Mouse (Mus musculus): ENCODE data around the gene Stat4. TPM values are rescaled to one million over a fixed set of nuclear protein-coding genes. Genes with fewer than 3 reads are reported as not detected.
A peak's percentile ranks its signal among the peaks of the same experiment; 100 is the strongest.

Stat4 gene
- polyA plus RNA-seq, 1 experiment: 3.0 TPM

DNA sequence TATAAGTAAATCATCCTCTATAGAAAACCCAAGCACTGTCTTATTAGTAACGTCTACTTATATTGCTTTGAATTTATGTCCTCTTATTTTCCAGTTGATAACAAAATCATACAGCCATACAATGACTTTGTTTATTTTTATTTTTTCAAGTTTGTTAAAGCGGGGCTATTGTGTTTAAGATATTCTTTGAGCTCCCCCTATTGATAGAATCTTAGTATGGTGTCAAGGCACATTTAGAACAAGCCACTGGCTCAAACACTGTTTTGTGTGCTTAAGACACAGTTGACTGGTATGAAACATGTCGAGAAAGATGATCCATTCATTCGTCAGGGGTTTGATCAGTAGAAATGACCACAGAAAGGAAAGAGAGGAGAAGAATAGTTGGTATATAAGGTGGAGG lies 99.3 kb downstream of the Stat4 start:
- no peak for TF ChIP-seq FLI1 (IDR thresholded peaks at IDR 0.05; ENCODE audit: low read length)
- TF ChIP-seq GATA1 (IDR thresholded peaks at IDR 0.05; ENCODE audit: borderline replicate concordance, low read length): no peak
- no peaks in the 10 kb centered on the region for H3K27me3 ChIP-seq (replicated peaks)
- peaks cover 62% of the 10 kb centered on the region for H3K36me3 ChIP-seq (replicated peaks; ENCODE audit: low read length)
- H3K9me3 ChIP-seq: peaks cover 4% of the 10 kb centered on the region; the same call in 1 of the 2 replicates
- H3K4me1 ChIP-seq: peaks cover 4% of the 10 kb centered on the region; the same call in 1 of the 2 replicates
- H3K4me3 ChIP-seq (replicated peaks): no peak overlapping the region

DNA sequence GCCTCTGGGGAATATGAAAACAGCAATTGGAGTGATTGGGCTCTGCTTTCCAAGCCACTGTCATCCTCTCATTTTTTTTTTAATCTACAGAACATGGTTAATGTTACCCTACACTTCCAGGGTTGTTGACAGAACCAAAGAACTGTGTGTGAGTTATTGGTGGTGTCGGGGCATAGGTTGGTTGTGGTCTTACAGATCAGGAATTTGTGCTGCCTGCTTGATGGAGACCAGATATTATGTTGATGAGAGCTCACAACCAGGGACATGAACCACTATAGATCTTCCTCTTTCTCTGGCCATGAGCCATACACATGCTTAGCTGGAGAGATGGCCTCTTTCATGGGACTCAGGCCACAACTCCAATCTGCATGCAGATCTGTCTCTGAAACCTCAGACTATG lies 100.2 kb downstream of the Stat4 start:
- H3K4me1 ChIP-seq: peaks cover 4% of the 10 kb centered on the region; the same call in 1 of the 2 replicates
- H3K4me3 ChIP-seq (replicated peaks): no peak overlapping the region
- H3K9me3 ChIP-seq: peaks cover 4% of the 10 kb centered on the region; the same call in 1 of the 2 replicates
- peaks cover 58% of the 10 kb centered on the region for H3K36me3 ChIP-seq (replicated peaks; ENCODE audit: low read length)
- TF ChIP-seq GATA1 (IDR thresholded peaks at IDR 0.05; ENCODE audit: borderline replicate concordance, low read length) (no peak), FLI1 (IDR thresholded peaks at IDR 0.05; ENCODE audit: low read length) (no peak)
- H3K27me3 ChIP-seq (replicated peaks): no peaks in the 10 kb centered on the region

DNA sequence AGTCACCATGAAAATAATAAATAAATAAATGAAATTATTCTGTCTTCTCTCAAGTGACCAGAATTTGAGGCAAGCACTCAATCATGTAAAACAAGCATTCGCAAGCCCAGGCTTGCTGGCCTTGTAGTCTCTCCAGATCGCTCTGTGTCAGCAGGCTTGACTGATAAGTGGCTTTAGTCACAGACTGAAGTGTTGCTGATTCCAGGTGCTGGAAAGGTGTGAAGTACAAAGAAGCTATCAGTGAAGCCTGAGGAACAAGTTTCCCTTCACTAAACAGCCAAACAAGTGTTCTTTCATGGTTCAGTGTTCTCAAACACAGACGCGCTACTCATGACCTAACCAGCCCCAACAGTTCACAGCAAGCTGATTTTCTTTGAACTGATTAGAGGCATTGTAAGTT lies 101.7 kb downstream of the Stat4 start:
- TF ChIP-seq GATA1 (IDR thresholded peaks at IDR 0.05; ENCODE audit: borderline replicate concordance, low read length) (no peak), FLI1 (IDR thresholded peaks at IDR 0.05; ENCODE audit: low read length) (no peak)
- no peak overlapping the region for H3K4me3 ChIP-seq (replicated peaks)

DNA sequence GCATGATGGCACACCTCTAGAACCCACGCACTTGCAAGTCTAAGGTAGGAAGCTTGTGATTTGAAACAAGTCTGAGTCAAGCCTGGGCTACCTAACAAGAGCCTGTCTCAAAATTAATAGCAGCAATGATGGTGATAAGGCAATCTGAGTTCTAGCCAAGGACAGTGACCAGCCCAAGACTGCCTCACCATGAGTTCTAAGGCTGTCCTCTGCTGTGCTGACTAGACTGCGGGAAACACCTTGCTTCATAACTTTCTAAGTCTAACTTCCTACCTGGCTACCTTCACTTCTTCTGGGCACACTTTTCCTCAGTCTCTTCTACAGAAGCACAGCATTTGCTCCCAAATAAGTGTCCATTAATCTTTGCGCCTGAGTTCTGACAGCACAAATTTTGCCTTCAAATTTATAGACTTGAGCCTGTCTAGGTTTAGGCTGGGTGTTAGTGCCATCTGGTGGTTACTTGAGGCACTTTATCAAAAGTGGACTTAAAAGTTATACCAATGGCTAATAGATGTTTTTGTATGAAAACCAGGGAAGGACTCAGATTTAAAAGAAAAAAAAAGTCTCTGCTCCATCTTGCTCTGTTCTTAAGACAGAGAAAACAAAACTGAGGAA lies 111.8 kb downstream of the Stat4 start:
- Histone ChIP-seq H3K4me1 (peaks cover 23% of the 10 kb centered on the region), H3K36me3 (replicated peaks; ENCODE audit: low read length) (peaks cover 64% of the 10 kb centered on the region), H3K27me3 (replicated peaks) (no peaks in the 10 kb centered on the region), H3K4me3 (replicated peaks) (no peak overlapping the region), H3K9me3 (no peaks in the 10 kb centered on the region)
- TF ChIP-seq GATA1 (IDR thresholded peaks at IDR 0.05; ENCODE audit: borderline replicate concordance, low read length) (no peak), FLI1 (IDR thresholded peaks at IDR 0.05; ENCODE audit: low read length) (no peak)

More for the DNA sequence above, 101.7 kb downstream of the Stat4 start:
- H3K36me3 ChIP-seq (replicated peaks; ENCODE audit: low read length): peaks cover 58% of the 10 kb centered on the region
- H3K27me3 ChIP-seq (replicated peaks): no peaks in the 10 kb centered on the region
- peaks cover 4% of the 10 kb centered on the region; the same call in 1 of the 2 replicates for H3K4me1 ChIP-seq
- H3K9me3 ChIP-seq: peaks cover 4% of the 10 kb centered on the region; the same call in 1 of the 2 replicates

DNA sequence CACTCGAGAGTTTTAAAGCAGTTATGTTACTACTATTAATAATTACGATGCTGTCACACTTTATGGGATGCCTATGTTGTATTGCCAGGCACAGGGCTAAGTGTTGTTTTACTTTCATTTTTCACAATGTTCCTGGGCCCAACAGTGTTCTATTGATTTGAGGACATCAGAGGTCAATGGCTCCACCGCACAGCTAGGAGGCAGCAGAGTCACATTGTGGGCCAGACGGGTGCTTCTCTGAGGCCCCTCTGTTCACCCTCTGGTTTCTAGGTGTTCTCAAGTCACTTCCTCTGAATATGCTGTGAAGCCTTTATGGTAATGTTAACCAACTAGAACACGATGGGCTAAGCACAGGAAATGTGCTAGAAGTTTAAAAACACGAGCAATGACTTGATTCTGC lies 113.5 kb downstream of the Stat4 start:
- TF ChIP-seq FLI1 (IDR thresholded peaks at IDR 0.05; ENCODE audit: low read length) (no peak), GATA1 (IDR thresholded peaks at IDR 0.05; ENCODE audit: borderline replicate concordance, low read length) (no peak)
- peaks cover 82% of the 10 kb centered on the region for H3K36me3 ChIP-seq (replicated peaks; ENCODE audit: low read length)
- H3K4me1 ChIP-seq: peaks cover 23% of the 10 kb centered on the region
- no peaks in the 10 kb centered on the region for H3K9me3 ChIP-seq
- H3K4me3 ChIP-seq (replicated peaks): no peak overlapping the region
- H3K27me3 ChIP-seq (replicated peaks): no peaks in the 10 kb centered on the region

DNA sequence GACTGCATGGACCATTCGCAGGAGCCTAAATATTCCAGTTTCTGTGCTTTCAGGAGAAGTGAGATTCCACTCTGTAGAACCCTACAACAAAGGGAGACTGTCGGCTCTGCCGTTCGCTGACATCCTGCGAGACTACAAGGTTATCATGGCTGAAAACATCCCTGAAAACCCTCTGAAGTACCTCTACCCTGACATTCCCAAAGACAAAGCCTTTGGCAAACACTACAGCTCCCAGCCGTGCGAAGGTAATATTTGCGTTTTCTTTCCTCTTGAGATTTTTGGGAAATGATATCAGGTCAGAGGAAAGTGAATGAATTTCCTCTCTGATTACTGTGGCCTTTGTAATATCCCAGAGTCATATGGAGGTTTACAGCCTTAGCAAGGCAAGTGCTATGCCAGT lies 115.8 kb downstream of the Stat4 start:
- Histone ChIP-seq H3K4me3 (replicated peaks) (no peak overlapping the region), H3K27me3 (replicated peaks) (no peaks in the 10 kb centered on the region)

DNA sequence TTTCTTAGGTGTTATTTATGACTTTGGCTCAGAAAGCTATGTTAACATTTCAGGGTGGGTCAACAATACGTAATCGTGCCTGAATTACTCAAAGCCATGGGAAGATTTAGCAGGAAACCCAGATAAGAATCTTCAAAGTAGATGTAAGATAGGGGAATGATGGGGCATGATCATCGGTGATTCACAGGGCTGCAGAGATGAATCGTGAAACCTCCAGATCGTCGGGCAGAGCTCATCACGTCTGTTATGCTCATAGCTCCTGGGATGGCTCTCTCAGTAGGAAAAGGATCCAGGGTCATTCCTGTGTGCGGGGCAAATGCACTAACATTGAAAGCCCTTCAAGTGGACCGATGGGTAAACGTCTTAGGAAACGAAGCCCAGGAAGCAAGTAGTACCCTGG lies 120.3 kb downstream of the Stat4 start:
- Histone ChIP-seq H3K9me3 (no peaks in the 10 kb centered on the region), H3K4me3 (replicated peaks) (no peak overlapping the region), H3K36me3 (replicated peaks; ENCODE audit: low read length) (peaks cover 73% of the 10 kb centered on the region), H3K4me1 (peaks cover 12% of the 10 kb centered on the region), H3K27me3 (replicated peaks) (no peaks in the 10 kb centered on the region)
- TF ChIP-seq GATA1 (IDR thresholded peaks at IDR 0.05; ENCODE audit: borderline replicate concordance, low read length): no peak
- no peak for TF ChIP-seq FLI1 (IDR thresholded peaks at IDR 0.05; ENCODE audit: low read length)

More for the DNA sequence above, 115.8 kb downstream of the Stat4 start:
- Histone ChIP-seq H3K9me3 (no peaks in the 10 kb centered on the region), H3K4me1 (peaks cover 18% of the 10 kb centered on the region), H3K36me3 (replicated peaks; ENCODE audit: low read length) (peaks cover 94% of the 10 kb centered on the region)
- TF ChIP-seq GATA1 (IDR thresholded peaks at IDR 0.05; ENCODE audit: borderline replicate concordance, low read length): no peak
- no peak for TF ChIP-seq FLI1 (IDR thresholded peaks at IDR 0.05; ENCODE audit: low read length)

DNA sequence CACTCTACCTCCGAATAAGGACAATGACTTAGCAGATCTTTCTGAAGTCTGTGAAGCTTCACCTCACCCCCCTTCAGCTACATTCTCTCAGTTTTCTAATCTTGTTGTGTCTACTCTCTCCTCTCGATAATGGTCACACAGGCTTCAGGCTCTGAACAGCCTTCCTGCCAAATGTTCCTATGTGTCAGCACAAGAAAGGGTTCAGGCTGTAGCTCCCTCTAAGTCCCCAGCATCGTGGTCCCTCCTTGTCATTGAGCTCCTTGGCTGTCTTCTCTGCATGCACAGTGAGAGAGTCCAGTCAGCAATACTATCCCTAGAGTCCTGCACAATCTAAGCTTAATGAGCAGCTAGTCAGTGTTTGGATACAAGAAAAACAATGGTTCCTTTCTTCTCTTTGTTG lies 124.3 kb downstream of the Stat4 start:
- no peak for TF ChIP-seq GATA1 (IDR thresholded peaks at IDR 0.05; ENCODE audit: borderline replicate concordance, low read length)
- TF ChIP-seq FLI1 (IDR thresholded peaks at IDR 0.05; ENCODE audit: low read length): no peak
- H3K9me3 ChIP-seq: no peaks in the 10 kb centered on the region
- H3K4me1 ChIP-seq: peaks cover 44% of the 10 kb centered on the region
- H3K4me3 ChIP-seq (replicated peaks): peak overlapping the region; percentile 69
- H3K36me3 ChIP-seq (replicated peaks; ENCODE audit: low read length): peaks cover 33% of the 10 kb centered on the region
- no peaks in the 10 kb centered on the region for H3K27me3 ChIP-seq (replicated peaks)

DNA sequence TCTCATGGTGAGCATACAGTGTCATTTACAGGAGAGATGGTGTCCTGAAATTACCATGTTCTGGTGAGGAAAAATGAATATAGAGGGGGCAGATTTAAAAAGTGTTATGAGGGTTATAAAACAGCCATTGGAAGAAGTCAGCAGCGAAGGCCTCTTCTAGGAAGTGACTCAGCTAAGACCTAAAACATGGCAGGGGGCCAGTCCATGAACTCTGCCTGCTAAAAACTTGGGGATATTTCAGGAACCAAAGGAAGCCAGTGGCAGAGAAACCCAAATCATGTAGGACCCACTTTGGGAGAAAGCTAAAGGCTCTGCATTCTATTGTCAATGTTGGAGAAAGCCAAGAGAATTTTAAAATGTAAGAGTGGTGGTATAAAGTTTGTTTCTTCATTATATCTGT lies 125.4 kb downstream of the Stat4 start:
- Histone ChIP-seq H3K4me1 (peaks cover 54% of the 10 kb centered on the region), H3K4me3 (replicated peaks) (no peak overlapping the region)
- TF ChIP-seq GATA1 (IDR thresholded peaks at IDR 0.05; ENCODE audit: borderline replicate concordance, low read length) (no peak), FLI1 (IDR thresholded peaks at IDR 0.05; ENCODE audit: low read length) (no peak)

DNA sequence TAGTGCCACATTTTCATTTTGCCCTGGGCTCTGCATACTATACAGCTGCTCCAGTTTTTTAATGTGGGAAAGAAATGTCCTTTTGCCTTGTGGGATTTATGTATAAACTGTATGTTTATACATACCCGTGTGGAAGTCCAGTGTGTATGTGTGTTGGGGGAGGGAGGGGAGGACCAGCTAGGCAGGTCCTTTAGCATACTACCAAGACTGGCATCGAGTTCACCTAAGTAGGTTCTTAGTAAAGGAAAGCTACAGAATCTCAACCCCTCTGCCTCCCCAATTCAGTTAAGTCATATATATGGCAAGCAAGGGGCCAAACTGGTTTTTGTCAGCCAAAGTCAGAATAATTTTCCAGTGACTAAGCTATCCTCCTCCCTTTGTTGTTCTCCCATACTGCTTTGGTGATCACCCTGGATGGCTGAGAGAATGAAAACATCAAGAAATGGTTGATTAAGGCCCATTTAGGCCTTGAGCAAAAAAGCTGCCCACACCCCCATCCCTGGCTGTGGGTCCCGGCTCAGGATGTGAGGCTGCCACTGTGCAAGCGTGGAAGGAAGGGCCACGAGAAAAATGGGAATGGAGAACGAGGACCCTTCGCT lies 126.2 kb downstream of the Stat4 start:
- TF ChIP-seq GATA1 (IDR thresholded peaks at IDR 0.05; ENCODE audit: borderline replicate concordance, low read length): no peak
- no peak for TF ChIP-seq FLI1 (IDR thresholded peaks at IDR 0.05; ENCODE audit: low read length)
- H3K4me3 ChIP-seq (replicated peaks): peak overlapping the region; percentile 91
- H3K27me3 ChIP-seq (replicated peaks): no peaks in the 10 kb centered on the region
- peaks cover 61% of the 10 kb centered on the region for H3K4me1 ChIP-seq
- no peaks in the 10 kb centered on the region for H3K9me3 ChIP-seq
- H3K36me3 ChIP-seq (replicated peaks; ENCODE audit: low read length): peaks cover 14% of the 10 kb centered on the region

More for the DNA sequence above, 125.4 kb downstream of the Stat4 start:
- H3K27me3 ChIP-seq (replicated peaks): no peaks in the 10 kb centered on the region
- H3K9me3 ChIP-seq: no peaks in the 10 kb centered on the region
- peaks cover 22% of the 10 kb centered on the region for H3K36me3 ChIP-seq (replicated peaks; ENCODE audit: low read length)
